Mouse (Mus musculus) left cerebral cortex, adult 18-20 months (tissue): ENCODE data around the gene Cwc22. TPM values are rescaled to one million over a fixed set of nuclear protein-coding genes. Genes with fewer than 3 reads are reported as not detected.
"Not testable (repeated sequence)": the region's sequence is repeated elsewhere in the genome, so short reads cannot be mapped to it uniquely, and the experiment has no call there.

Experiments used
- DNase-seq, 2 experiments: peaks; one replicate each; pipeline ENCODE4 v3.0.0; 2021 to 2022; ENCODE audit warnings: low spot score in 2 of 2, mixed read lengths in 1 of 2
- total RNA-seq, 2 experiments: library from RNA; stranded (reverse); gene quantifications; 2 replicates each; pipeline ENCODE4 v1.2.3; 2021

The Cwc22 gene
- total RNA-seq, 2 experiments from 2014 or later: 27.3 to 29.3 TPM

GRCm38 (mm10) chr2:77898436-77898835, 47.7 kb downstream of the Cwc22 start:
- DNase-seq: no peak

GRCm38 (mm10) chr2:77897988-77898387, 48.2 kb downstream of the Cwc22 start:
- DNase-seq: no peak

- DNase-seq: no peak
Measured at GRCm38 (mm10) chr2:77897558-77897899, 48.6 kb downstream of the Cwc22 start.

- DNase-seq: no peak
Measured at GRCm38 (mm10) chr2:77896843-77897557, 49.2 kb downstream of the Cwc22 start.

- not testable (repeated sequence) for DNase-seq
Measured at GRCm38 (mm10) chr2:77895906-77896570, 50.1 kb downstream of the Cwc22 start.

- DNase-seq: no peak
Measured at GRCm38 (mm10) chr2:77894896-77895295, 51.3 kb downstream of the Cwc22 start.

GRCm38 (mm10) chr2:77893505-77893904, 52.7 kb downstream of the Cwc22 start:
- DNase-seq: no peak

GRCm38 (mm10) chr2:77892573-77892972, 53.6 kb downstream of the Cwc22 start:
- DNase-seq: no peak

- DNase-seq: no peak
Measured at GRCm38 (mm10) chr2:77890836-77891438, 55.2 kb downstream of the Cwc22 start.

- no peak for DNase-seq
Measured at GRCm38 (mm10) chr2:77889949-77890348, 56.2 kb downstream of the Cwc22 start.

GRCm38 (mm10) chr2:77889401-77889800, 56.8 kb downstream of the Cwc22 start:
- DNase-seq: no peak

- no peak for DNase-seq
Measured at GRCm38 (mm10) chr2:77888826-77889225, 57.3 kb downstream of the Cwc22 start.

GRCm38 (mm10) chr2:77888056-77888455, 58.1 kb downstream of the Cwc22 start:
- no peak for DNase-seq

- no peak for DNase-seq
Measured at GRCm38 (mm10) chr2:77887166-77887565, 59.0 kb downstream of the Cwc22 start.

- DNase-seq: no peak
Measured at GRCm38 (mm10) chr2:77885491-77886130, 60.6 kb downstream of the Cwc22 start.

- DNase-seq: no peak
Measured at GRCm38 (mm10) chr2:77885036-77885435, 61.1 kb downstream of the Cwc22 start.

GRCm38 (mm10) chr2:77884491-77884890, 61.7 kb downstream of the Cwc22 start:
- no peak for DNase-seq

- DNase-seq: no peak
Measured at GRCm38 (mm10) chr2:77882961-77883360, 63.2 kb downstream of the Cwc22 start.

GRCm38 (mm10) chr2:77881301-77882199, 64.6 kb downstream of the Cwc22 start:
- DNase-seq: no peak

- DNase-seq: no peak
Measured at GRCm38 (mm10) chr2:77880351-77880750, 65.8 kb downstream of the Cwc22 start.

- DNase-seq: no peak
Measured at GRCm38 (mm10) chr2:77879736-77880135, 66.4 kb downstream of the Cwc22 start.
